Mouse (Mus musculus): ENCODE measurements around the gene Cdk5. TPM values are rescaled to one million over a fixed set of nuclear protein-coding genes. Genes with fewer than 3 reads are reported as not detected.

The Cdk5 gene
- polyA plus RNA-seq (2012; rRNA removed), result 127 and 165 TPM in 2 replicates
- polyA plus RNA-seq (2014; fragmentation: Nextera tagmentation; extraction: Ambion mirVana), result 51.7 TPM in 2 replicates

GRCm38 (mm10) chr5:24423129-24424003 lies at the start of gene Cdk5, which contains the start of gene Slc4a2:
Gene Cdk5 (minus strand): TSS chr5:24423530.
Gene Slc4a2 (plus strand): TSS chr5:24423837.
- Histone ChIP-seq H3K9ac (ENCODE audit: low read depth, low read length, severe bottlenecking) (peak within 1 kb of the TSS; percentile 71), H3K27ac (replicated peaks; ENCODE audit: low read depth, low read length) (peak within 1 kb of the TSS; percentile 92), H3K9me3 (ENCODE audit: control insufficient read depth, low read length) (no peaks in the 10 kb centered on the region), H3K27me3 (ENCODE audit: control insufficient read depth, insufficient read depth, low read length) (no peaks in the 10 kb centered on the region), H3K4me2 (replicated peaks; ENCODE audit: low read depth, low read length, severe bottlenecking) (peak within 1 kb of the TSS; percentile 94), H3K36me3 (ENCODE audit: control insufficient read depth, insufficient read depth, low read length) (peaks cover 28% of the 10 kb centered on the region), H3K4me1 (ENCODE audit: control insufficient read depth, insufficient read depth, low read length) (peaks cover 38% of the 10 kb centered on the region), H3K4me3 (replicated peaks; ENCODE audit: low read length) (peak within 1 kb of the TSS; percentile 68)
- DNase-seq (ENCODE audit: low spot score), result peak; percentile 99
- peak; percentile 95 for ATAC-seq (ENCODE audit: low FRiP score, low read depth)
- TF ChIP-seq POLR2A (IDR thresholded peaks at IDR 0.05; ENCODE audit: borderline replicate concordance, extremely low read depth, insufficient read depth, insufficient read length), result peak; percentile 41; the same call in 1 of the 2 replicates
- 1% methylated on average over 46 of the region's 46 CpGs for WGBS

GRCm38 (mm10) chr5:24470600-24470999 lies 47.3 kb upstream of the Cdk5 start:
- Histone ChIP-seq H3K27ac (replicated peaks; ENCODE audit: low read depth, low read length) (no peak overlapping the region), H3K4me1 (ENCODE audit: control insufficient read depth, insufficient read depth, low read length) (peaks cover 24% of the 10 kb centered on the region), H3K9ac (ENCODE audit: low read depth, low read length, severe bottlenecking) (no peak overlapping the region), H3K27me3 (ENCODE audit: control insufficient read depth, insufficient read depth, low read length) (0 out of 2 replicates have a peak, but pooled peaks cover 8% of the 10 kb centered on the region), H3K4me3 (replicated peaks; ENCODE audit: low read length) (no peak overlapping the region), H3K4me2 (replicated peaks; ENCODE audit: low read depth, low read length, severe bottlenecking) (no peak overlapping the region), H3K36me3 (ENCODE audit: control insufficient read depth, insufficient read depth, low read length) (peaks cover 8% of the 10 kb centered on the region; the same call in 1 of the 2 replicates), H3K9me3 (ENCODE audit: control insufficient read depth, low read length) (no peaks in the 10 kb centered on the region)
- 8% methylated on average over 5 of the region's 5 CpGs for WGBS
- DNase-seq (ENCODE audit: low spot score), result peak; percentile 87
- TF ChIP-seq POLR2A (IDR thresholded peaks at IDR 0.05; ENCODE audit: borderline replicate concordance, extremely low read depth, insufficient read depth, insufficient read length), result no peak
- no peak for ATAC-seq (ENCODE audit: low FRiP score, low read depth)

- H3K4me1 ChIP-seq (ENCODE audit: control insufficient read depth, insufficient read depth, low read length), result no peaks in the 10 kb centered on the region
- no peak for TF ChIP-seq POLR2A (IDR thresholded peaks at IDR 0.05; ENCODE audit: borderline replicate concordance, extremely low read depth, insufficient read depth, insufficient read length)
- 72% methylated on average over 12 of the region's 12 CpGs for WGBS
- no peak overlapping the region for H3K9ac ChIP-seq (ENCODE audit: low read depth, low read length, severe bottlenecking)
- H3K27ac ChIP-seq (replicated peaks; ENCODE audit: low read depth, low read length), result no peak overlapping the region
- H3K4me2 ChIP-seq (replicated peaks; ENCODE audit: low read depth, low read length, severe bottlenecking), result no peak overlapping the region
- H3K27me3 ChIP-seq (ENCODE audit: control insufficient read depth, insufficient read depth, low read length), result no peaks in the 10 kb centered on the region
- H3K4me3 ChIP-seq (replicated peaks; ENCODE audit: low read length), result no peak overlapping the region
- 0 out of 2 replicates have a peak, but pooled peaks cover 3% of the 10 kb centered on the region for H3K36me3 ChIP-seq (ENCODE audit: control insufficient read depth, insufficient read depth, low read length)
- DNase-seq (ENCODE audit: low spot score), result no peak
- H3K9me3 ChIP-seq (ENCODE audit: control insufficient read depth, low read length), result no peaks in the 10 kb centered on the region
- ATAC-seq (ENCODE audit: low FRiP score, low read depth), result no peak
These were observed 43.4 kb upstream of the Cdk5 start for GRCm38 (mm10) chr5:24466762-24467161.

- no peak overlapping the region for H3K4me2 ChIP-seq (replicated peaks; ENCODE audit: low read depth, low read length, severe bottlenecking)
- no peak for DNase-seq (ENCODE audit: low spot score)
- WGBS, result 73% methylated on average over 7 of the region's 7 CpGs
- no peak overlapping the region for H3K9ac ChIP-seq (ENCODE audit: low read depth, low read length, severe bottlenecking)
- ATAC-seq (ENCODE audit: low FRiP score, low read depth), result no peak
- no peak for TF ChIP-seq POLR2A (IDR thresholded peaks at IDR 0.05; ENCODE audit: borderline replicate concordance, extremely low read depth, insufficient read depth, insufficient read length)
- H3K27ac ChIP-seq (replicated peaks; ENCODE audit: low read depth, low read length), result no peak overlapping the region
- H3K4me3 ChIP-seq (replicated peaks; ENCODE audit: low read length), result no peak overlapping the region
- H3K9me3 ChIP-seq (ENCODE audit: control insufficient read depth, low read length), result no peaks in the 10 kb centered on the region
- peaks cover 18% of the 10 kb centered on the region for H3K36me3 ChIP-seq (ENCODE audit: control insufficient read depth, insufficient read depth, low read length)
- H3K4me1 ChIP-seq (ENCODE audit: control insufficient read depth, insufficient read depth, low read length), result peaks cover 27% of the 10 kb centered on the region
- H3K27me3 ChIP-seq (ENCODE audit: control insufficient read depth, insufficient read depth, low read length), result no peaks in the 10 kb centered on the region
These were observed 32.3 kb upstream of the Cdk5 start for GRCm38 (mm10) chr5:24455613-24456012.

GRCm38 (mm10) chr5:24455076-24455475 lies 31.7 kb upstream of the Cdk5 start:
- no peak overlapping the region for H3K27ac ChIP-seq (replicated peaks; ENCODE audit: low read depth, low read length)
- H3K9ac ChIP-seq (ENCODE audit: low read depth, low read length, severe bottlenecking), result no peak overlapping the region
- no peak for TF ChIP-seq POLR2A (IDR thresholded peaks at IDR 0.05; ENCODE audit: borderline replicate concordance, extremely low read depth, insufficient read depth, insufficient read length)
- peaks cover 13% of the 10 kb centered on the region for H3K36me3 ChIP-seq (ENCODE audit: control insufficient read depth, insufficient read depth, low read length)
- DNase-seq (ENCODE audit: low spot score) (no peak), ATAC-seq (ENCODE audit: low FRiP score, low read depth) (no peak)
- 77% methylated on average over 3 of the region's 3 CpGs for WGBS
- no peak overlapping the region for H3K4me2 ChIP-seq (replicated peaks; ENCODE audit: low read depth, low read length, severe bottlenecking)
- H3K4me3 ChIP-seq (replicated peaks; ENCODE audit: low read length), result no peak overlapping the region
- peaks cover 27% of the 10 kb centered on the region for H3K4me1 ChIP-seq (ENCODE audit: control insufficient read depth, insufficient read depth, low read length)
- H3K27me3 ChIP-seq (ENCODE audit: control insufficient read depth, insufficient read depth, low read length), result no peaks in the 10 kb centered on the region
- no peaks in the 10 kb centered on the region for H3K9me3 ChIP-seq (ENCODE audit: control insufficient read depth, low read length)

Measured in limb, embryonic 14.5 days (tissue).